ENCODE assay signal across 8 mouse cellular contexts in genomic region chr9:44494863-44495809, GRCm38 (mm10). TPM values are rescaled to one million over a fixed set of nuclear protein-coding genes. Genes with fewer than 3 reads are reported as not detected.
DNase-seq lines count a peak whose midpoint lies in the region.

No protein-coding gene starts in this region.

- DNase-seq in cerebellum, adult 11 months = peak; percentile 43
- no peak for DNase-seq in cerebellum, adult 8-10 months
- DNase-seq in right cerebral cortex, postnatal 14 days = peak; percentile 27
- no peak for DNase-seq in right cerebral cortex, postnatal 4 days
- DNase-seq in heart, embryonic 10.5 days (ENCODE audit: low spot score) = no peak
- peak; percentile 48 for DNase-seq in kidney, postnatal 14 days
- peak; percentile 37 to 56 for DNase-seq in natural killer cell, adult 2 months (ENCODE audit: low spot score in 2 of 2)
- no peak for DNase-seq in frontal cortex, postnatal 14 days (ENCODE audit: low spot score in 2 of 2)

- H3K36me3 ChIP-seq in heart, embryonic 10.5 days = peaks cover 9% of the 10 kb centered on the region; the same call in 1 of the 2 replicates

- WGBS in heart, embryonic 10.5 days = 34% methylated on average over 9 of the region's 9 CpGs

- H3K27ac ChIP-seq in heart, embryonic 10.5 days = peak overlapping the region; percentile 82

- H3K4me1 ChIP-seq in heart, embryonic 10.5 days = peaks cover 100% of the 10 kb centered on the region

- H3K4me3 ChIP-seq in heart, embryonic 10.5 days = 0 out of 2 replicates have a peak overlapping the region, but pooled peaks have one; percentile 12

- H3K27me3 ChIP-seq in heart, embryonic 10.5 days (ENCODE audit: insufficient read depth, poor library complexity, severe bottlenecking) = no peaks in the 10 kb centered on the region

- no peaks in the 10 kb centered on the region for H3K9me3 ChIP-seq in heart, embryonic 10.5 days

RNA-seq across cellular contexts. Expression of gene Bcl9l, which starts 12.5 kb away (rescaled TPM):
- 7.6 and 9.6 TPM in 2 replicates for polyA plus RNA-seq in heart, embryonic 10.5 days (2016; fragmentation: Nextera tagmentation; extraction: Ambion mirVana)

RNA-seq across cellular contexts. Expression of gene Upk2, which starts 40.4 kb away (rescaled TPM):
- 0.26 TPM in 1 of 2 replicates, not detected in the other for polyA plus RNA-seq in heart, embryonic 10.5 days (2016; fragmentation: Nextera tagmentation; extraction: Ambion mirVana)

RNA-seq across cellular contexts. Expression of gene Foxr1, which starts 54.2 kb away (rescaled TPM):
- polyA plus RNA-seq in heart, embryonic 10.5 days (2016; fragmentation: Nextera tagmentation; extraction: Ambion mirVana) = not detected in 2 replicates

Comparison
In these comparisons a context has a peak if more than half of its experiments do, and no peak if none do; other contexts are left out.
1. DNase-seq: peak in cerebellum, adult 11 months (single experiment), right cerebral cortex, postnatal 14 days (single experiment), kidney, postnatal 14 days (single experiment) and natural killer cell, adult 2 months (2 of 2); none in cerebellum, adult 8-10 months (single experiment), right cerebral cortex, postnatal 4 days (single experiment), heart, embryonic 10.5 days (single experiment) and frontal cortex, postnatal 14 days (0 of 2).